Mouse (Mus musculus): ENCODE measurements around the gene Zfp710.

GRCm38 (mm10) chr7:80073506-80073905, 48.9 kb downstream of the Zfp710 start:
- no peak for TF ChIP-seq ZC3H11A (IDR thresholded peaks at IDR 0.05; ENCODE audit: borderline replicate concordance, low read depth, low read length)
- no peak for TF ChIP-seq ZNF384 (IDR thresholded peaks at IDR 0.05; ENCODE audit: low read depth, low read length)
- TF ChIP-seq MAFK (IDR thresholded peaks at IDR 0.05; ENCODE audit: insufficient read depth, low read depth, low read length): no peak
- no peak for TF ChIP-seq CHD2 (IDR thresholded peaks at IDR 0.05; ENCODE audit: low read depth, low read length)

All from ES-E14 (cell line).